Comparison of ENCODE assay signal across 15 mouse cellular contexts in the genomic region with DNA sequence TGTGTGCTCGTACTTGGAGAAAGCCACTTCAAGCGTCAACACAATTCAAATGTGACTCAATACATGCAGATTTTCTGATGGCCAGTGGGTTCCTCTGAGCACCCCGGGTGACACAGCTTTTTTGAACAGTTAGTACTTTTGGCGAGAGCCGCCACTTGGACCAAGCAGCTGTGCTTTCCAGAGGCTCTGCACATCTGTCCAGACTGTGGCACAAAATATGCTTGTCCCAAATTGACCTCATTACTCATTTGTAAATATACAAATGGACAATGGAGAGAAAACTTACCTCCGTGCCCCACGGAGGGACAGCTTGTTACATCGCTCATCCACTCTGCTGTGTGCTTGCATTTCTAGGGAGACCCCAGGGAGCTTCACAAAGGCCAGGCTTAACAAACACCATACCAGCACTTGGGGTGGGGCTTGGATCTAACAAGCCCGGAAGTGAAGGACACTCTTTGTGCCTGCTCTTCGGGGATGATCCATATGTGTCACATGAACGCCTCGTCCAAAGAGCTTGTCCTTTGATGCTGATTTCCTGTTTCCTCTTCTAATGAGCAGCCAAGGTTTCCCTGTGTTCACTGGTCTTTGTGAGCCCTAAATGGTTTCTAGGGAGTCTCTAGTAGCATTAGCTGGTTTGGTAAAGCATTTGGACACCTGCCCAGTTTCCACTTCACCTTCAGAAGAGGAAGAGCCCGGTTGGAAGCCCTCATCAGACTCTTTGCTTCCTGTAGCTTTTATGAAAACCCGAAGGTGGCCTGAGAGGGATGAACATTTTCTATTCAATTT.
DNase-seq lines count a peak whose midpoint lies in the region; ATAC-seq lines count a peak whose summit lies in the region.
"Had no signal": no experiment of that assay in that cellular context is flagged by ENCODE, and none has a peak within 500 bp of the region (broad histone marks: within the 10 kb centered on the region; RNA-seq: fewer than 3 reads in every experiment).

No protein-coding gene starts in this region.

- H3K4me3 ChIP-seq in hindbrain, embryonic 16.5 days (ENCODE audit: low read length): no peak overlapping the region
- no peak overlapping the region for H3K4me3 ChIP-seq in hindbrain, embryonic 10.5 days
- H3K4me3 ChIP-seq: midbrain, embryonic 12.5 days; stomach, embryonic 15.5 days had no signal

- DNase-seq in hindbrain, embryonic 10.5 days (ENCODE audit: low spot score): no peak
- DNase-seq in gastrocnemius, adult 8-10 months (ENCODE audit: low spot score in 2 of 2): peak; percentile 13 to 29
- peak; percentile 28 to 44 for DNase-seq in heart, postnatal 14 days
- peak; percentile 23 for DNase-seq in lung, postnatal 25 days (ENCODE audit: low spot score)
- no peak for DNase-seq in urinary bladder, adult 18-20 months (ENCODE audit: low spot score in 2 of 2)
- DNase-seq in spleen, postnatal 10 days (ENCODE audit: low spot score in 2 of 2): no peak
- DNase-seq: adrenal gland, adult 2 months; kidney, adult 2 months; left cerebral cortex, postnatal 4 days; right cerebral cortex, postnatal 25 days; thymus, postnatal 36 days had no signal

- H3K27ac ChIP-seq in hindbrain, embryonic 16.5 days (ENCODE audit: low read depth, low read length): no peak overlapping the region
- no peak overlapping the region for H3K27ac ChIP-seq in hindbrain, embryonic 10.5 days
- H3K27ac ChIP-seq: liver, embryonic 14.5 days; midbrain, embryonic 12.5 days; stomach, embryonic 15.5 days had no signal

- H3K27me3 ChIP-seq in hindbrain, embryonic 16.5 days (replicated peaks; ENCODE audit: control insufficient read depth, insufficient read depth, low read length): no peaks in the 10 kb centered on the region
- no peaks in the 10 kb centered on the region for H3K27me3 ChIP-seq in hindbrain, embryonic 10.5 days (ENCODE audit: insufficient read depth, poor library complexity, severe bottlenecking)
- H3K27me3 ChIP-seq: midbrain, embryonic 12.5 days; stomach, embryonic 15.5 days had no signal

- intact Hi-C loops in heart, postnatal 14 days (cut with DNase I): no loop called here

- H3K4me1 ChIP-seq in hindbrain, embryonic 16.5 days (ENCODE audit: control insufficient read depth, insufficient read depth, low read depth, low read length): peaks cover 4% of the 10 kb centered on the region; the same call in 1 of the 2 replicates
- H3K4me1 ChIP-seq in hindbrain, embryonic 10.5 days (replicated peaks): no peaks in the 10 kb centered on the region
- H3K4me1 ChIP-seq: midbrain, embryonic 12.5 days; stomach, embryonic 15.5 days had no signal

- no peak overlapping the region for H3K9ac ChIP-seq in hindbrain, embryonic 16.5 days (ENCODE audit: low read depth, low read length)
- H3K9ac ChIP-seq: liver, embryonic 14.5 days; midbrain, embryonic 12.5 days; stomach, embryonic 15.5 days had no signal

- WGBS in hindbrain, embryonic 16.5 days: 63% methylated on average over 14 of the region's 14 CpGs
- 75% methylated on average over 14 of the region's 14 CpGs for WGBS in hindbrain, embryonic 10.5 days

- no peaks in the 10 kb centered on the region for H3K9me3 ChIP-seq in hindbrain, embryonic 16.5 days (ENCODE audit: control insufficient read depth, low read length)
- H3K9me3 ChIP-seq in hindbrain, embryonic 10.5 days: no peaks in the 10 kb centered on the region
- H3K9me3 ChIP-seq: midbrain, embryonic 12.5 days; stomach, embryonic 15.5 days had no signal

- no peak for ATAC-seq in hindbrain, embryonic 16.5 days

- no peaks in the 10 kb centered on the region for H3K36me3 ChIP-seq in hindbrain, embryonic 16.5 days (ENCODE audit: control insufficient read depth, insufficient read depth, low read length)
- no peaks in the 10 kb centered on the region for H3K36me3 ChIP-seq in hindbrain, embryonic 10.5 days
- H3K36me3 ChIP-seq: midbrain, embryonic 12.5 days; stomach, embryonic 15.5 days had no signal

- H3K4me2 ChIP-seq in hindbrain, embryonic 16.5 days (ENCODE audit: low read length): 0 out of 2 replicates have a peak overlapping the region, but pooled peaks have one; percentile 5
- H3K4me2 ChIP-seq: midbrain, embryonic 12.5 days; stomach, embryonic 15.5 days had no signal

Comparison
In these comparisons a context has a peak if more than half of its experiments do, and no peak if none do; other contexts are left out.
1. DNase-seq: peak in gastrocnemius, adult 8-10 months (2 of 2), heart, postnatal 14 days (2 of 2) and lung, postnatal 25 days (single experiment); none in hindbrain, embryonic 10.5 days (single experiment), urinary bladder, adult 18-20 months (0 of 2) and spleen, postnatal 10 days (0 of 2).